Mouse (Mus musculus) ES-E14 (cell line): ENCODE data around the gene C730034F03Rik. TPM values are rescaled to one million over a fixed set of nuclear protein-coding genes. Genes with fewer than 3 reads are reported as not detected.
A peak's percentile ranks its signal among the peaks of the same experiment; 100 is the strongest.

Experiments
- DNase-seq: peaks from one replicate; pipeline ENCODE4 v3.0.0-alpha.2; 2013; ENCODE audit warnings: low read depth, low spot score
- H3K27ac ChIP-seq: 2 replicates; pipeline ENCODE4 v1.5.1; 2012; ENCODE audit warnings: low read depth, mild to moderate bottlenecking, low read length, moderate library complexity, mixed read lengths; ENCODE audit not compliant: poor library complexity, insufficient read depth, severe bottlenecking
- H3K36me3 ChIP-seq: 2 replicates; pipeline ENCODE4 v1.6.1; 2012; ENCODE audit warnings: mild to moderate bottlenecking, low read length, moderate library complexity, mixed read lengths; ENCODE audit not compliant: control insufficient read depth, poor library complexity, insufficient read depth, severe bottlenecking
- H3K4me1 ChIP-seq, 2 experiments: fragments of 150-350 bp in 1 of 2; sonication (generic) in 1 of 2; 2 replicates each; pipeline ENCODE4 v1.6.1; 2012; ENCODE audit warnings: low read length in 2 of 2, mild to moderate bottlenecking in 1 of 2, mixed read lengths in 1 of 2; ENCODE audit not compliant: control insufficient read depth in 2 of 2, insufficient read depth in 2 of 2, poor library complexity in 1 of 2
- H3K4me3 ChIP-seq, 2 experiments: fragments of 150-350 bp in 1 of 2; sonication (generic) in 1 of 2; 2 replicates each; pipeline ENCODE4 v1.5.1; 2012; ENCODE audit warnings: low read length in 2 of 2, low read depth in 1 of 2, mild to moderate bottlenecking in 1 of 2, mixed read lengths in 1 of 2; ENCODE audit not compliant: insufficient read depth in 1 of 2, poor library complexity in 1 of 2, severe bottlenecking in 1 of 2
- H3K9ac ChIP-seq: 2 replicates; pipeline ENCODE4 v1.6.1; 2012; ENCODE audit warnings: low read depth, mild to moderate bottlenecking, low read length, mixed read lengths; ENCODE audit not compliant: poor library complexity, insufficient read depth, severe bottlenecking
- H3K9me3 ChIP-seq: fragments of 150-350 bp; sonication (generic); 2 replicates; pipeline ENCODE4 v1.6.1; 2012; ENCODE audit warnings: low read depth, mild to moderate bottlenecking, low read length; ENCODE audit not compliant: control insufficient read depth, insufficient read depth
- CHD2 ChIP-seq: IDR thresholded peaks from 2 replicates; pipeline ENCODE4 v1.6.1; 2014; ENCODE audit warnings: mild to moderate bottlenecking, low read depth, low read length, inconsistent platforms
- HCFC1 ChIP-seq: IDR thresholded peaks from 2 replicates; pipeline ENCODE4 v1.6.1; 2012; ENCODE audit warnings: low read length, inconsistent platforms, borderline replicate concordance; ENCODE audit not compliant: insufficient read depth
- MAFK ChIP-seq: IDR thresholded peaks from 2 replicates; pipeline ENCODE4 v1.6.1; 2014; ENCODE audit warnings: mild to moderate bottlenecking, low read depth, low read length, inconsistent platforms; ENCODE audit not compliant: insufficient read depth
- ZC3H11A ChIP-seq: IDR thresholded peaks from 2 replicates; pipeline ENCODE4 v1.6.1; 2012; ENCODE audit warnings: low read depth, mild to moderate bottlenecking, inconsistent platforms, low read length, borderline replicate concordance
- ZNF384 ChIP-seq: IDR thresholded peaks from 2 replicates; pipeline ENCODE4 v1.6.1; 2012; ENCODE audit warnings: low read depth, low read length, inconsistent platforms
- in situ Hi-C, 2 experiments: fragments of 600-800 bp; cut with MboI; formaldehyde crosslinking; loops; one replicate each; pipeline ENCODE4 v1.15.1; 2025; ENCODE audit warnings: low sequenced_read_pairs in 2 of 2, inconsistent platforms in 1 of 2; ENCODE audit not compliant: unreplicated experiment in 2 of 2
- total RNA-seq: library from RNA; depleted of rRNA; stranded (reverse); fragments of 300-350 nt; gene quantifications from 2 replicates; pipeline ENCODE4 v1.2.3, GENCODE M21; 2012

The C730034F03Rik gene
- total RNA-seq, 1 experiment = 2.0 TPM

GRCm38 (mm10) chr15:89475611-89476474, 46.5 kb downstream of the C730034F03Rik start:
- peak overlapping the region; percentile 71 to 79 for H3K4me3 ChIP-seq
- peak; percentile 92 for DNase-seq
- no peak for TF ChIP-seq HCFC1
- no peak for TF ChIP-seq CHD2
- TF ChIP-seq ZNF384 = no peak
- TF ChIP-seq MAFK = no peak
- no peak for TF ChIP-seq ZC3H11A
- in situ Hi-C loops = no loop called here
- H3K9ac ChIP-seq = peak overlapping the region; percentile 74
- peak overlapping the region; percentile 72 for H3K27ac ChIP-seq
- H3K36me3 ChIP-seq = peaks cover 10% of the 10 kb centered on the region; the same call in 1 of the 2 replicates
- H3K9me3 ChIP-seq = no peaks in the 10 kb centered on the region
- H3K4me1 ChIP-seq = peaks cover 8 to 43% of the 10 kb centered on the region in 2 experiments; a peak in 3 of 4 replicates

DNA sequence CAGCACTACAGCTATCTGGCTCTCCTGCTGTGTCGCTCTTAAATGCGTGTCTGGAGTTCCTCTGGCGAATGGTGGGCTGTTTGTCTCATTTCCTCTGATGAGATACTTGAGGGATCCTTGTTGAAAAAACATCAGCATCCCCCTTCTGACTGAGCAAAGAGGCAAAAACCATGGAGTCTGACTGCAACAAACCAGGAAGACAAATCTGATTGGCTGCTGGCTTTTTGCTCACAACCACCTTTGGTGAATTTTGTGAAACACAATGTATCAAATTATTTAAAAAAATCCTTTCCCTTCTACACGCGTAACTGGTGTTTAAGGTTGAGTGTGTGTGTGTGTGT, 47.1 kb downstream of the C730034F03Rik start:
- no peak for TF ChIP-seq ZC3H11A
- no peak for TF ChIP-seq MAFK
- no peak for TF ChIP-seq ZNF384
- TF ChIP-seq CHD2 = no peak
- TF ChIP-seq HCFC1 = no peak
- Histone ChIP-seq H3K9ac (peak overlapping the region; percentile 74), H3K27ac (peak overlapping the region; percentile 72), H3K4me3 (peak overlapping the region; percentile 71 to 79), H3K36me3 (peaks cover 10% of the 10 kb centered on the region; the same call in 1 of the 2 replicates), H3K9me3 (no peaks in the 10 kb centered on the region), H3K4me1 (peaks cover 11 to 40% of the 10 kb centered on the region in 2 experiments; a peak in 3 of 4 replicates)
- DNase-seq = no peak
- in situ Hi-C loops = no loop called here

DNA sequence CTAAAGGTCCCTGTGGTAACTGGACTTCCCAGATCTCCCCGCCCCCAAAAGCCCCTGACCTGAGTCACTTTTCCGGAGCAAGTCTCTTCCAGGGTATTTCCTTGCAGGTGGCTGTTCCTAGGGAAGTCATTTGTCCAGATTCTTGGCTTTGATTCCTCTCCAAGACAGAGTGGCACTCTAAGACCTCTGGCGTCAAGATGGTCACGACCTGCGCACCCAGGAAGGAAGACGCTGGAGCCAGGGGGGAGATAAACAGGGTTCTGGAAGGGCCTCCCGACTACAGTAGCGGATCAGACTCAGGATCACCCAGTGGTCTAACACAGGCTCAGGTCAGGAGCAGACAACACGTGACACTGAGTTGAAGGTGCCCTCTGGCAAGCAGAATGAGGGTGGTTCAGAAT, 47.7 kb downstream of the C730034F03Rik start, which contains the start of gene Arsa:
Gene Arsa (minus strand): TSS at position 335 of the 401 bp plus-strand sequence.
- Histone ChIP-seq H3K36me3 (peaks cover 10% of the 10 kb centered on the region; the same call in 1 of the 2 replicates), H3K4me3 (peak within 1 kb of the TSS; percentile 71 to 79), H3K9me3 (no peaks in the 10 kb centered on the region), H3K9ac (peak within 1 kb of the TSS; percentile 74), H3K4me1 (peaks cover 11 to 40% of the 10 kb centered on the region in 2 experiments; a peak in 3 of 4 replicates), H3K27ac (peak within 1 kb of the TSS; percentile 82)
- no peak for DNase-seq
- TF ChIP-seq ZC3H11A = no peak
- no peak for TF ChIP-seq ZNF384
- TF ChIP-seq CHD2 = no peak
- TF ChIP-seq HCFC1 = no peak
- no peak for TF ChIP-seq MAFK
- in situ Hi-C loops = no loop called here

DNA sequence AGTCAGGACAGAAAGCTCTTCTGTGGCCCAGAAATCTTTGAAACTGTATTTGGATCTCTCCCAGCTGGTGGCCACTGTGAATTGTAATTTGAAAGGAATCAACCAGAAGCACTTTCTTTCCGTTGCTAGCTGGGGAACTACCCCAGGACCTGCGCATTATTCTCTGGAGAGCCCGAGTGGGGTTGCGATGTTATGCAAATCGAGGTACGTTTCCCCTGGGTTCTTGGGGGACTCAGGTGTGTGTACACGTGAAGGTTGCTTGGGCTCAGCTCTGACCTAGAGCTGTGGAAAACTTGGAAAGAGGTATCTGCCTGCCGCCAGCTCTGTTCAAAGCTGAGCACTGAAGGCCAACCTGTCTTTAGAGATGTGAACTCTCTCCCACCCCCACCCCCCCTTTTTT, 48.4 kb downstream of the C730034F03Rik start:
- in situ Hi-C loops = no loop called here
- H3K4me3 ChIP-seq = peak overlapping the region in 1 of 2 experiments; percentile 56; a peak in 2 of 4 replicates
- DNase-seq = no peak
- H3K27ac ChIP-seq = peak overlapping the region; percentile 82
- H3K9ac ChIP-seq = no peak overlapping the region; the same call in 1 of the 2 replicates
- H3K9me3 ChIP-seq = no peaks in the 10 kb centered on the region
- H3K36me3 ChIP-seq = peaks cover 10% of the 10 kb centered on the region; the same call in 1 of the 2 replicates
- H3K4me1 ChIP-seq = peaks cover 11 to 40% of the 10 kb centered on the region in 2 experiments; a peak in 3 of 4 replicates
- TF ChIP-seq ZNF384 = no peak
- no peak for TF ChIP-seq HCFC1
- no peak for TF ChIP-seq CHD2
- TF ChIP-seq MAFK = no peak
- no peak for TF ChIP-seq ZC3H11A
